Comparison of ENCODE assay signal across 8 mouse cellular contexts in the genomic region with DNA sequence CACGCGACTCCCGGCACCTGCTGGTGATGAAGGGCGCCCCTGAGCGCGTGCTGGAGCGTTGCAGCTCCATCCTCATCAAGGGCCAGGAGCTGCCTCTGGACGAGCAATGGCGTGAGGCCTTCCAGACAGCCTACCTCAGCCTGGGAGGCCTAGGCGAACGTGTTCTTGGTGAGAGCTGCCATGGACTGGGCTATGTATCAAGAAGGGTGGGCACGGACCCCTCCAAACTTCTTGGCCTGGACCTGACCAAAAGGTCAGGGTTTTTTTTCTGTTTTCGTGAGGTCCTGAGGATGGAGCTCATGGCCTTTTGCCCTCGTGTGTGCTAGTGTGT. TPM values are rescaled to one million over a fixed set of nuclear protein-coding genes. Genes with fewer than 3 reads are reported as not detected.
DNase-seq lines count a peak whose midpoint lies in the region; ATAC-seq and TF ChIP-seq lines count a peak whose summit lies in the region.

No protein-coding gene starts in this region.

- H3K27ac ChIP-seq in kidney, embryonic 14.5 days (ENCODE audit: low read depth, low read length): no peak overlapping the region
- no peak overlapping the region for H3K27ac ChIP-seq in cortical plate, adult 2 months (ENCODE audit: insufficient read depth, low read length)
- no peak overlapping the region for H3K27ac ChIP-seq in hindbrain, embryonic 16.5 days (ENCODE audit: low read depth, low read length)
- no peak overlapping the region for H3K27ac ChIP-seq in midbrain, embryonic 14.5 days (replicated peaks; ENCODE audit: low read depth, low read length)

- TF ChIP-seq CTCF in cortical plate, adult 2 months (IDR thresholded peaks at IDR 0.05; ENCODE audit: extremely low read depth, insufficient read depth, low read length): no peak

- no peak for ATAC-seq in kidney, embryonic 14.5 days (ENCODE audit: low FRiP score, low TSS enrichment)
- no peak for ATAC-seq in hindbrain, embryonic 16.5 days
- ATAC-seq in midbrain, embryonic 14.5 days (ENCODE audit: low FRiP score, low TSS enrichment): peak; percentile 55; the same call in 1 of the 2 replicates

- 12% methylated on average over 14 of the region's 14 CpGs for WGBS in kidney, embryonic 14.5 days
- 8% methylated on average over 14 of the region's 14 CpGs for WGBS in hindbrain, embryonic 16.5 days
- WGBS in midbrain, embryonic 14.5 days: 8% methylated on average over 14 of the region's 14 CpGs

- peaks cover 20% of the 10 kb centered on the region; the same call in 1 of the 2 replicates for H3K27me3 ChIP-seq in kidney, embryonic 14.5 days (ENCODE audit: control insufficient read depth, insufficient read depth, low read length)
- peaks cover 20% of the 10 kb centered on the region for H3K27me3 ChIP-seq in hindbrain, embryonic 16.5 days (replicated peaks; ENCODE audit: control insufficient read depth, insufficient read depth, low read length)
- peaks cover 18% of the 10 kb centered on the region; the same call in 1 of the 2 replicates for H3K27me3 ChIP-seq in midbrain, embryonic 14.5 days (ENCODE audit: control insufficient read depth, insufficient read depth, low read length)

- 0 out of 2 replicates have a peak, but pooled peaks cover 7% of the 10 kb centered on the region for H3K4me1 ChIP-seq in kidney, embryonic 14.5 days (ENCODE audit: control insufficient read depth, insufficient read depth, low read length)
- H3K4me1 ChIP-seq in cortical plate, adult 2 months (ENCODE audit: control insufficient read depth, insufficient read depth, low read length): no peaks in the 10 kb centered on the region
- peaks cover 10% of the 10 kb centered on the region for H3K4me1 ChIP-seq in hindbrain, embryonic 16.5 days (ENCODE audit: control insufficient read depth, insufficient read depth, low read depth, low read length)
- H3K4me1 ChIP-seq in midbrain, embryonic 14.5 days (ENCODE audit: control insufficient read depth, insufficient read depth, low read length): peaks cover 7% of the 10 kb centered on the region; the same call in 1 of the 2 replicates

- no peaks in the 10 kb centered on the region for H3K36me3 ChIP-seq in kidney, embryonic 14.5 days (ENCODE audit: control insufficient read depth, insufficient read depth, low read length)
- no peaks in the 10 kb centered on the region for H3K36me3 ChIP-seq in hindbrain, embryonic 16.5 days (ENCODE audit: control insufficient read depth, insufficient read depth, low read length)
- no peaks in the 10 kb centered on the region for H3K36me3 ChIP-seq in midbrain, embryonic 14.5 days (ENCODE audit: control insufficient read depth, insufficient read depth, low read length)

- H3K9me3 ChIP-seq in kidney, embryonic 14.5 days (ENCODE audit: control insufficient read depth, low read length): no peaks in the 10 kb centered on the region
- H3K9me3 ChIP-seq in hindbrain, embryonic 16.5 days (ENCODE audit: control insufficient read depth, low read length): no peaks in the 10 kb centered on the region
- no peaks in the 10 kb centered on the region for H3K9me3 ChIP-seq in midbrain, embryonic 14.5 days (ENCODE audit: control insufficient read depth, low read length)

- H3K4me2 ChIP-seq in kidney, embryonic 14.5 days (replicated peaks; ENCODE audit: low read depth, low read length): peak overlapping the region; percentile 58
- peak overlapping the region; percentile 81 for H3K4me2 ChIP-seq in hindbrain, embryonic 16.5 days (ENCODE audit: low read length)
- peak overlapping the region; percentile 47 for H3K4me2 ChIP-seq in midbrain, embryonic 14.5 days (ENCODE audit: low read length)

- no peak for TF ChIP-seq POLR2A in cortical plate, adult 2 months (IDR thresholded peaks at IDR 0.05; ENCODE audit: extremely low read depth, insufficient read depth, low read length)

- H3K4me3 ChIP-seq in kidney, embryonic 14.5 days (ENCODE audit: low read length): peak overlapping the region; percentile 27
- peak overlapping the region; percentile 32 for H3K4me3 ChIP-seq in cortical plate, adult 2 months (ENCODE audit: insufficient read depth, low read length)
- peak overlapping the region; percentile 46 for H3K4me3 ChIP-seq in hindbrain, embryonic 16.5 days (ENCODE audit: low read length)
- H3K4me3 ChIP-seq in midbrain, embryonic 14.5 days (replicated peaks; ENCODE audit: low read depth, low read length): peak overlapping the region; percentile 18

- no peak for DNase-seq in kidney, adult 9 months
- no peak for DNase-seq in midbrain, embryonic 14.5 days
- DNase-seq in adrenal gland, postnatal 14 days: no peak
- DNase-seq in layer of hippocampus, postnatal 10 days (ENCODE audit: low spot score in 2 of 2): no peak
- DNase-seq in left cerebral cortex, adult 18-20 months (ENCODE audit: low spot score in 2 of 2): no peak

- H3K9ac ChIP-seq in kidney, embryonic 14.5 days (ENCODE audit: low read depth, low read length): no peak overlapping the region
- H3K9ac ChIP-seq in hindbrain, embryonic 16.5 days (ENCODE audit: low read depth, low read length): peak overlapping the region; percentile 65
- no peak overlapping the region; the same call in 1 of the 2 replicates for H3K9ac ChIP-seq in midbrain, embryonic 14.5 days (replicated peaks; ENCODE audit: low read length)

RNA-seq across cellular contexts. Expression of gene Atp4a, which starts 5.7 kb away (rescaled TPM):
- polyA plus RNA-seq in kidney, embryonic 14.5 days (2014; fragmentation: Nextera tagmentation; extraction: Ambion mirVana): 1.2 and 1.3 TPM in 2 replicates
- 0.73 and 1.0 TPM in 2 replicates for polyA plus RNA-seq in cortical plate, adult 2 months (2012; rRNA removed)
- 3.0 and 3.7 TPM in 2 replicates for polyA plus RNA-seq in hindbrain, embryonic 16.5 days (2015; fragmentation: Nextera tagmentation; extraction: Ambion mirVana)
- polyA plus RNA-seq in midbrain, embryonic 14.5 days (2014; fragmentation: Nextera tagmentation; extraction: Ambion mirVana): 0.53 and 1.1 TPM in 2 replicates
- 3.0 TPM in 2 replicates for total RNA-seq in adrenal gland, postnatal 14 days (2021)
- 1 to 10 TPM; 3.1 to 3.8 TPM for total RNA-seq in layer of hippocampus, postnatal 10 days (2021)
- total RNA-seq in left cerebral cortex, adult 18-20 months (2021): under 1 TPM; 0.26 to 0.66 TPM

RNA-seq across cellular contexts. Expression of gene Tmem147, which starts 11.7 kb away (rescaled TPM):
- 202 and 206 TPM in 2 replicates for polyA plus RNA-seq in kidney, embryonic 14.5 days (2014; fragmentation: Nextera tagmentation; extraction: Ambion mirVana)
- polyA plus RNA-seq in cortical plate, adult 2 months (2012; rRNA removed): 189 and 190 TPM in 2 replicates
- 278 and 301 TPM in 2 replicates for polyA plus RNA-seq in hindbrain, embryonic 16.5 days (2015; fragmentation: Nextera tagmentation; extraction: Ambion mirVana)
- polyA plus RNA-seq in midbrain, embryonic 14.5 days (2014; fragmentation: Nextera tagmentation; extraction: Ambion mirVana): 238 and 290 TPM in 2 replicates
- 215 and 242 TPM in 2 replicates for total RNA-seq in adrenal gland, postnatal 14 days (2021)
- total RNA-seq in layer of hippocampus, postnatal 10 days (2021): 100 to 1,000 TPM; 117 to 141 TPM
- total RNA-seq in left cerebral cortex, adult 18-20 months (2021): 100 to 1,000 TPM; 114 to 129 TPM

RNA-seq across cellular contexts. Expression of gene 2200002J24Rik, which starts 19.0 kb away (rescaled TPM):
- not detected in 2 replicates for polyA plus RNA-seq in kidney, embryonic 14.5 days (2014; fragmentation: Nextera tagmentation; extraction: Ambion mirVana)
- not detected in 2 replicates for polyA plus RNA-seq in cortical plate, adult 2 months (2012; rRNA removed)
- not detected in 2 replicates for polyA plus RNA-seq in hindbrain, embryonic 16.5 days (2015; fragmentation: Nextera tagmentation; extraction: Ambion mirVana)
- polyA plus RNA-seq in midbrain, embryonic 14.5 days (2014; fragmentation: Nextera tagmentation; extraction: Ambion mirVana): not detected in 2 replicates
- total RNA-seq in adrenal gland, postnatal 14 days (2021): 1.4 and 3.4 TPM in 2 replicates
- total RNA-seq in layer of hippocampus, postnatal 10 days (2021): not detected
- total RNA-seq in left cerebral cortex, adult 18-20 months (2021): not detected

RNA-seq across cellular contexts. Expression of gene Gapdhs, which starts 25.8 kb away (rescaled TPM):
- 0.61 and 1.6 TPM in 2 replicates for polyA plus RNA-seq in kidney, embryonic 14.5 days (2014; fragmentation: Nextera tagmentation; extraction: Ambion mirVana)
- not detected in 2 replicates for polyA plus RNA-seq in cortical plate, adult 2 months (2012; rRNA removed)
- polyA plus RNA-seq in hindbrain, embryonic 16.5 days (2015; fragmentation: Nextera tagmentation; extraction: Ambion mirVana): 0.82 and 1.1 TPM in 2 replicates
- polyA plus RNA-seq in midbrain, embryonic 14.5 days (2014; fragmentation: Nextera tagmentation; extraction: Ambion mirVana): 0.83 and 1.2 TPM in 2 replicates
- not detected in 2 replicates for total RNA-seq in adrenal gland, postnatal 14 days (2021)
- not detected for total RNA-seq in layer of hippocampus, postnatal 10 days (2021)
- total RNA-seq in left cerebral cortex, adult 18-20 months (2021): not detected

RNA-seq across cellular contexts. Expression of gene Sbsn, which starts 33.6 kb away (rescaled TPM):
- polyA plus RNA-seq in kidney, embryonic 14.5 days (2014; fragmentation: Nextera tagmentation; extraction: Ambion mirVana): 1.1 and 1.6 TPM in 2 replicates
- polyA plus RNA-seq in cortical plate, adult 2 months (2012; rRNA removed): 8.4 and 8.6 TPM in 2 replicates
- 0.98 and 1.0 TPM in 2 replicates for polyA plus RNA-seq in hindbrain, embryonic 16.5 days (2015; fragmentation: Nextera tagmentation; extraction: Ambion mirVana)
- 0.82 and 3.8 TPM in 2 replicates for polyA plus RNA-seq in midbrain, embryonic 14.5 days (2014; fragmentation: Nextera tagmentation; extraction: Ambion mirVana)
- 76.3 and 82.7 TPM in 2 replicates for total RNA-seq in adrenal gland, postnatal 14 days (2021)
- 10 to 100 TPM in 1 of 2 experiments, 1 to 10 TPM in 1; 7.7 to 10.4 TPM for total RNA-seq in layer of hippocampus, postnatal 10 days (2021)
- total RNA-seq in left cerebral cortex, adult 18-20 months (2021): 10 to 100 TPM in 1 of 2 experiments, 1 to 10 TPM in 1; 8.2 to 12.9 TPM
